26 mouse cellular contexts compared by ENCODE assay signal in genomic region chr17:29111332-29111731, GRCm38 (mm10). TPM values are rescaled to one million over a fixed set of nuclear protein-coding genes. Genes with fewer than 3 reads are reported as not detected.
DNase-seq lines count a peak whose midpoint lies in the region; ATAC-seq and TF ChIP-seq lines count a peak whose summit lies in the region.
"Had no signal": no experiment of that assay in that cellular context is flagged by ENCODE, and none has a peak within 500 bp of the region (broad histone marks: within the 10 kb centered on the region; RNA-seq: fewer than 3 reads in every experiment).

No protein-coding gene starts in this region.

- TF ChIP-seq CTCF in liver, postnatal 0 days (IDR thresholded peaks at IDR 0.05; ENCODE audit: low read depth): no peak

- H3K4me3 ChIP-seq in liver, postnatal 0 days (ENCODE audit: low read depth, low read length): no peak overlapping the region
- H3K4me3 ChIP-seq: embryonic facial prominence, embryonic 10.5 days; forebrain, embryonic 12.5 days; heart, embryonic 10.5 days; hindbrain, embryonic 13.5 days; limb, embryonic 10.5 days; myocyte had no signal

- H3K9me3 ChIP-seq in liver, postnatal 0 days (ENCODE audit: low read length): no peaks in the 10 kb centered on the region
- H3K9me3 ChIP-seq: forebrain, embryonic 12.5 days; heart, embryonic 10.5 days; hindbrain, embryonic 13.5 days; limb, embryonic 10.5 days had no signal

- H3K4me1 ChIP-seq in liver, postnatal 0 days (ENCODE audit: insufficient read depth): peaks cover 4% of the 10 kb centered on the region
- H3K4me1 ChIP-seq: embryonic facial prominence, embryonic 10.5 days; forebrain, embryonic 12.5 days; hindbrain, embryonic 13.5 days; limb, embryonic 10.5 days had no signal

- H3K27ac ChIP-seq in liver, postnatal 0 days (ENCODE audit: low read depth): peak overlapping the region; percentile 37
- H3K27ac ChIP-seq: embryonic facial prominence, embryonic 10.5 days; forebrain, embryonic 12.5 days; heart, embryonic 10.5 days; hindbrain, embryonic 13.5 days; limb, embryonic 10.5 days had no signal

- no peak for DNase-seq in liver, postnatal 0 days
- DNase-seq in liver (no peak), A20 (ENCODE audit: low read depth, low spot score) (peak; percentile 29)
- peak; percentile 77 for DNase-seq in c-Kit-positive CD71-negative TER-119-negative erythroid progenitor cells, embryonic 14.5 days (ENCODE audit: low read depth)
- no peak for DNase-seq in kidney, postnatal 4 days
- DNase-seq in frontal cortex, postnatal 14 days (ENCODE audit: low spot score in 2 of 2): no peak
- DNase-seq: adrenal gland, postnatal 10 days; cerebellum, adult 11-12 months; cerebellum, postnatal 25 days; gastrocnemius, postnatal 14 days; kidney, adult 2 months; lung, embryonic 14.5 days; lung, postnatal 4 days; midbrain, embryonic 14.5 days; right cerebral cortex, postnatal 25 days had no signal

- peak; percentile 16; the same call in 1 of the 2 replicates for ATAC-seq in liver, postnatal 0 days
- 0 out of 2 replicates have a peak, but pooled peaks have one; percentile 37 for ATAC-seq in megakaryocyte-erythroid progenitor cell, adult 5-6 weeks (replicated peaks; ENCODE audit: low FRiP score, low TSS enrichment, poor library complexity, severe bottlenecking)
- ATAC-seq: inflammation-experienced regulatory T-cells, adult 6 months; Patski had no signal

- no peaks in the 10 kb centered on the region for H3K36me3 ChIP-seq in liver, postnatal 0 days (replicated peaks; ENCODE audit: insufficient read depth, low read length)
- H3K36me3 ChIP-seq: embryonic facial prominence, embryonic 10.5 days; forebrain, embryonic 12.5 days; heart, embryonic 10.5 days; hindbrain, embryonic 13.5 days; limb, embryonic 10.5 days had no signal

- WGBS in liver, postnatal 0 days (ENCODE audit: insufficient replicate concordance): 29% methylated on average over 5 of the region's 5 CpGs

- no peaks in the 10 kb centered on the region for H3K27me3 ChIP-seq in liver, postnatal 0 days (ENCODE audit: insufficient read depth, low read length)
- H3K27me3 ChIP-seq: forebrain, embryonic 12.5 days; hindbrain, embryonic 13.5 days; Patski had no signal

- TF ChIP-seq EP300 in liver, postnatal 0 days (IDR thresholded peaks at IDR 0.05; ENCODE audit: low read depth): no peak

- no peak overlapping the region; the same call in 1 of the 2 replicates for H3K4me2 ChIP-seq in liver, postnatal 0 days (ENCODE audit: low read depth, low read length)
- H3K4me2 ChIP-seq: forebrain, embryonic 12.5 days; hindbrain, embryonic 13.5 days; liver, embryonic 11.5 days; lung, embryonic 14.5 days had no signal

- no peak overlapping the region for H3K9ac ChIP-seq in liver, postnatal 0 days (replicated peaks)
- H3K9ac ChIP-seq: forebrain, embryonic 12.5 days; hindbrain, embryonic 13.5 days; lung, embryonic 14.5 days had no signal

RNA-seq across cellular contexts. Expression of gene Rab44, which starts 2.6 kb away (rescaled TPM):
- 5.4 and 6.3 TPM in 2 replicates for polyA plus RNA-seq in liver, postnatal 0 days (2015; fragmentation: Nextera tagmentation; extraction: Ambion mirVana)
- total RNA-seq in megakaryocyte-erythroid progenitor cell, adult 5-6 weeks (2014; fragmentation: Nextera tagmentation): 14.9 and 23.3 TPM in 2 replicates
- 4.1 and 23.9 TPM in 2 replicates for total RNA-seq in megakaryocyte-erythroid progenitor cell, adult 5-6 weeks (2017)
- polyA plus RNA-seq: inflammation-experienced regulatory T-cells, adult 6 months; neural tube, embryonic 14.5 days had no signal

RNA-seq across cellular contexts. Expression of gene Cdkn1a, which starts 20.6 kb away (rescaled TPM):
- polyA plus RNA-seq in liver, postnatal 0 days (2015; fragmentation: Nextera tagmentation; extraction: Ambion mirVana): 42.4 and 58.1 TPM in 2 replicates
- 2.1 and 6.5 TPM in 2 replicates for total RNA-seq in megakaryocyte-erythroid progenitor cell, adult 5-6 weeks (2014; fragmentation: Nextera tagmentation)
- total RNA-seq in megakaryocyte-erythroid progenitor cell, adult 5-6 weeks (2017): 0.95 and 3.5 TPM in 2 replicates

Comparison
In these comparisons a context has a peak if more than half of its experiments do, and no peak if none do; other contexts are left out.
1. DNase-seq: peak in A20 (single experiment) and c-Kit-positive CD71-negative TER-119-negative erythroid progenitor cells, embryonic 14.5 days (single experiment); none in liver, postnatal 0 days (single experiment), liver (single experiment), kidney, postnatal 4 days (0 of 2) and frontal cortex, postnatal 14 days (0 of 2).